ENCODE assay signal across 9 mouse cellular contexts in genomic region chr16:76129982-76130381, GRCm38 (mm10).
DNase-seq lines count a peak whose midpoint lies in the region; ATAC-seq and TF ChIP-seq lines count a peak whose summit lies in the region.
"Had no signal": no experiment of that assay in that cellular context is flagged by ENCODE, and none has a peak within 500 bp of the region (broad histone marks: within the 10 kb centered on the region; RNA-seq: fewer than 3 reads in every experiment).

No protein-coding gene starts in this region.

- no peak overlapping the region for H3K4me2 ChIP-seq in hindbrain, embryonic 11.5 days (replicated peaks; ENCODE audit: low read depth, low read length)
- no peak overlapping the region for H3K4me2 ChIP-seq in hindbrain, embryonic 12.5 days (replicated peaks)
- H3K4me2 ChIP-seq in intestine, embryonic 16.5 days (ENCODE audit: low read depth, low read length): no peak overlapping the region
- H3K4me2 ChIP-seq: embryonic facial prominence, embryonic 13.5 days had no signal

- peak; percentile 63 for TF ChIP-seq CTCF in bone marrow, adult 2 months (IDR thresholded peaks at IDR 0.05; ENCODE audit: control insufficient read depth, insufficient read depth, low read length)

- DNase-seq in hindbrain, embryonic 11.5 days (ENCODE audit: low spot score): peak; percentile 21
- DNase-seq in kidney, postnatal 25 days: peak; percentile 40 to 72
- DNase-seq in spleen, postnatal 14 days (ENCODE audit: low spot score in 2 of 2): peak; percentile 25 to 57
- DNase-seq in midbrain, embryonic 10.5 days (ENCODE audit: low spot score): no peak

- no peaks in the 10 kb centered on the region for H3K9me3 ChIP-seq in hindbrain, embryonic 11.5 days (ENCODE audit: control insufficient read depth, low read length)
- no peaks in the 10 kb centered on the region for H3K9me3 ChIP-seq in hindbrain, embryonic 12.5 days (replicated peaks)
- no peaks in the 10 kb centered on the region for H3K9me3 ChIP-seq in intestine, embryonic 16.5 days (ENCODE audit: control insufficient read depth, low read length)
- no peaks in the 10 kb centered on the region for H3K9me3 ChIP-seq in midbrain, embryonic 10.5 days (replicated peaks)
- H3K9me3 ChIP-seq: embryonic facial prominence, embryonic 13.5 days had no signal

- ATAC-seq in hindbrain, embryonic 11.5 days (ENCODE audit: low FRiP score): no peak; the same call in 1 of the 2 replicates
- ATAC-seq in hindbrain, embryonic 12.5 days (ENCODE audit: low FRiP score): no peak
- ATAC-seq in CD4-positive, CD25-positive, alpha-beta regulatory T cell, adult 4 months: peak; percentile 87
- no peak for ATAC-seq in intestine, embryonic 16.5 days

- no peaks in the 10 kb centered on the region for H3K36me3 ChIP-seq in hindbrain, embryonic 11.5 days (ENCODE audit: control insufficient read depth, insufficient read depth, low read length)
- no peaks in the 10 kb centered on the region for H3K36me3 ChIP-seq in hindbrain, embryonic 12.5 days
- H3K36me3 ChIP-seq in intestine, embryonic 16.5 days (ENCODE audit: control insufficient read depth, insufficient read depth, low read length): no peaks in the 10 kb centered on the region
- no peaks in the 10 kb centered on the region for H3K36me3 ChIP-seq in midbrain, embryonic 10.5 days
- H3K36me3 ChIP-seq: embryonic facial prominence, embryonic 13.5 days had no signal

- 98% methylated on average over 2 of the region's 2 CpGs for WGBS in hindbrain, embryonic 11.5 days
- 85% methylated on average over 2 of the region's 2 CpGs for WGBS in hindbrain, embryonic 12.5 days
- WGBS in bone marrow, adult 2 months: 76% methylated on average over 2 of the region's 2 CpGs
- 89% methylated on average over 2 of the region's 2 CpGs for WGBS in intestine, embryonic 16.5 days
- 92% methylated on average over 2 of the region's 2 CpGs for WGBS in midbrain, embryonic 10.5 days

- no peaks in the 10 kb centered on the region for H3K4me1 ChIP-seq in hindbrain, embryonic 11.5 days (replicated peaks; ENCODE audit: control insufficient read depth, insufficient read depth, low read length)
- H3K4me1 ChIP-seq in hindbrain, embryonic 12.5 days: no peaks in the 10 kb centered on the region
- no peaks in the 10 kb centered on the region for H3K4me1 ChIP-seq in bone marrow, adult 2 months (ENCODE audit: control insufficient read depth, insufficient read depth, low read length)
- no peaks in the 10 kb centered on the region for H3K4me1 ChIP-seq in intestine, embryonic 16.5 days (ENCODE audit: control insufficient read depth, insufficient read depth, low read length)
- no peaks in the 10 kb centered on the region for H3K4me1 ChIP-seq in midbrain, embryonic 10.5 days
- H3K4me1 ChIP-seq: embryonic facial prominence, embryonic 13.5 days had no signal

- TF ChIP-seq POLR2A in bone marrow, adult 2 months (IDR thresholded peaks at IDR 0.05; ENCODE audit: borderline replicate concordance, control insufficient read depth, low read depth, low read length): no peak

- H3K27me3 ChIP-seq in hindbrain, embryonic 11.5 days (ENCODE audit: control insufficient read depth, insufficient read depth, low read length): no peaks in the 10 kb centered on the region
- H3K27me3 ChIP-seq in hindbrain, embryonic 12.5 days: no peaks in the 10 kb centered on the region
- H3K27me3 ChIP-seq in intestine, embryonic 16.5 days (replicated peaks; ENCODE audit: control insufficient read depth, insufficient read depth, low read length): no peaks in the 10 kb centered on the region
- H3K27me3 ChIP-seq in midbrain, embryonic 10.5 days (ENCODE audit: low read depth, poor library complexity, severe bottlenecking): no peaks in the 10 kb centered on the region
- H3K27me3 ChIP-seq: embryonic facial prominence, embryonic 13.5 days had no signal

- H3K4me3 ChIP-seq in hindbrain, embryonic 11.5 days (ENCODE audit: low read depth, low read length): no peak overlapping the region
- H3K4me3 ChIP-seq in hindbrain, embryonic 12.5 days: no peak overlapping the region
- H3K4me3 ChIP-seq in bone marrow, adult 2 months (replicated peaks; ENCODE audit: control insufficient read depth, low read depth, low read length): no peak overlapping the region
- no peak overlapping the region for H3K4me3 ChIP-seq in intestine, embryonic 16.5 days (ENCODE audit: low read length)
- H3K4me3 ChIP-seq in midbrain, embryonic 10.5 days: no peak overlapping the region
- H3K4me3 ChIP-seq: embryonic facial prominence, embryonic 13.5 days had no signal

- no peak overlapping the region for H3K27ac ChIP-seq in hindbrain, embryonic 11.5 days (ENCODE audit: low read depth, low read length)
- H3K27ac ChIP-seq in hindbrain, embryonic 12.5 days: no peak overlapping the region
- no peak overlapping the region for H3K27ac ChIP-seq in bone marrow, adult 2 months (ENCODE audit: control insufficient read depth, insufficient read depth, low read depth, low read length, poor library complexity)
- H3K27ac ChIP-seq in intestine, embryonic 16.5 days (ENCODE audit: low read length): no peak overlapping the region
- H3K27ac ChIP-seq in midbrain, embryonic 10.5 days (replicated peaks): no peak overlapping the region
- H3K27ac ChIP-seq: embryonic facial prominence, embryonic 13.5 days had no signal

- no peak overlapping the region for H3K9ac ChIP-seq in hindbrain, embryonic 11.5 days (ENCODE audit: low read depth, low read length)
- H3K9ac ChIP-seq in hindbrain, embryonic 12.5 days: no peak overlapping the region
- no peak overlapping the region for H3K9ac ChIP-seq in intestine, embryonic 16.5 days (ENCODE audit: low read depth, low read length)
- H3K9ac ChIP-seq: embryonic facial prominence, embryonic 13.5 days had no signal
